19 mouse cellular contexts compared by ENCODE assay signal in the genomic region with DNA sequence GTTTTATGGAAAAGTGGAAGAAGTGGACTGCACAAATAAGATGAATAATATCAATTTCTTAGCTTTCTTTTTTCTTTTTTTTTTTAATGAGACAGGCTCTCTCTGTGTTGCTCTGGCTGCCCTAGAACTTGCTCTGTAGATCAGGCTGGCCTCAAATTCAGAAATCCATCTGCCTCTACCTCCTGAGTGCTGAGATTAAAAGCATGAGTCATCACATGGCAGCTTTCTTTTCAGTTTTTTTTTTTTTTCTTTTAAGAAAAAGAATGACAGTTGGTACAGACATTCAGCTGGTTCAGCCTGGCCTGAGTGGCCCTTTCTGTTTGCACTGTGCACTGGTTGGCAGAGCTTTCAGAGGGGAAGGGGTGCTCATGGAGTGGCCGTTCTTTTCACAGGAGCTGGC.
"Had no signal": no experiment of that assay in that cellular context is flagged by ENCODE, and none has a peak within 500 bp of the region (broad histone marks: within the 10 kb centered on the region; RNA-seq: fewer than 3 reads in every experiment).

No protein-coding gene starts in this region.

- ATAC-seq: liver, postnatal 0 days; midbrain, embryonic 16.5 days had no signal

- H3K9me3 ChIP-seq: midbrain, embryonic 10.5 days; midbrain, embryonic 12.5 days; neural tube, embryonic 13.5 days; neural tube, embryonic 15.5 days; stomach, embryonic 15.5 days had no signal

- H3K4me2 ChIP-seq: lung, embryonic 14.5 days; midbrain, embryonic 12.5 days; neural tube, embryonic 13.5 days; neural tube, embryonic 15.5 days; stomach, embryonic 15.5 days had no signal

- H3K9ac ChIP-seq: liver, postnatal 0 days; lung, embryonic 14.5 days; midbrain, embryonic 12.5 days; neural tube, embryonic 13.5 days; neural tube, embryonic 15.5 days; stomach, embryonic 15.5 days had no signal

- H3K4me3 ChIP-seq: midbrain, embryonic 10.5 days; midbrain, embryonic 12.5 days; myocyte; neural tube, embryonic 13.5 days; neural tube, embryonic 15.5 days; stomach, embryonic 15.5 days had no signal

- DNase-seq: liver, postnatal 0 days; lung, embryonic 14.5 days; lung, postnatal 10 days; lung, postnatal 4 days; midbrain, embryonic 14.5 days; retina, postnatal 1 day; right cerebral cortex, adult 18-20 months; right cerebral cortex, postnatal 14 days; thymus, adult 2 months; thymus, postnatal 25 days; thymus, postnatal 4 days had no signal

- H3K27me3 ChIP-seq: midbrain, embryonic 12.5 days; neural tube, embryonic 13.5 days; neural tube, embryonic 15.5 days; stomach, embryonic 15.5 days had no signal

- H3K27ac ChIP-seq: midbrain, embryonic 10.5 days; midbrain, embryonic 12.5 days; neural tube, embryonic 13.5 days; neural tube, embryonic 15.5 days; stomach, embryonic 15.5 days; stomach, postnatal 0 days had no signal
